Mouse (Mus musculus) stomach, embryonic 14.5 days (tissue): ENCODE data around the gene Gm4450. TPM values are rescaled to one million over a fixed set of nuclear protein-coding genes. Genes with fewer than 3 reads are reported as not detected.
A peak's percentile ranks its signal among the peaks of the same experiment; 100 is the strongest.
"Not testable (repeated sequence)": the region's sequence is repeated elsewhere in the genome, so short reads cannot be mapped to it uniquely, and the experiment has no call there.

Experiments used
- ATAC-seq: fragments of 200-750 bp; cut with Nextera tagmentation; 2 replicates; pipeline ENCODE4 v1.8.0; 2017; ENCODE audit warnings: low read depth, moderate TSS enrichment; ENCODE audit not compliant: insufficient number of reproducible peaks, insufficient read depth, low FRiP score
- H3K27ac ChIP-seq: fragments of 300-500 bp; sonication (generic); 2 replicates; pipeline ENCODE4 v1.5.1; 2014; ENCODE audit warnings: mild to moderate bottlenecking, low read length, moderate library complexity, mixed read lengths
- H3K27me3 ChIP-seq: fragments of 300-500 bp; sonication (generic); 2 replicates; pipeline ENCODE4 v1.6.1; 2014; ENCODE audit warnings: low read length, control low read depth, mixed read lengths; ENCODE audit not compliant: control insufficient read depth, insufficient read depth
- H3K36me3 ChIP-seq: fragments of 300-500 bp; sonication (generic); 2 replicates; pipeline ENCODE4 v1.6.1; 2014; ENCODE audit warnings: mild to moderate bottlenecking, control low read depth, low read length, moderate library complexity, mixed read lengths; ENCODE audit not compliant: control insufficient read depth, insufficient read depth
- H3K4me1 ChIP-seq: fragments of 300-500 bp; sonication (generic); 2 replicates; pipeline ENCODE4 v1.6.1; 2014; ENCODE audit warnings: low read length, control low read depth, mixed read lengths; ENCODE audit not compliant: control insufficient read depth, insufficient read depth
- H3K4me2 ChIP-seq: fragments of 300-500 bp; sonication (generic); replicated peaks from 2 replicates; pipeline ENCODE4 v1.6.1; 2014; ENCODE audit warnings: low read depth, low read length, control low read depth
- H3K4me3 ChIP-seq: fragments of 300-500 bp; sonication (generic); 2 replicates; pipeline ENCODE4 v1.5.1; 2014; ENCODE audit warnings: low read depth, low read length, control low read depth
- H3K9ac ChIP-seq: fragments of 300-500 bp; sonication (generic); replicated peaks from 2 replicates; pipeline ENCODE4 v1.6.1; 2014; ENCODE audit warnings: low read depth, mild to moderate bottlenecking, control low read depth, low read length, moderate library complexity, mixed read lengths
- H3K9me3 ChIP-seq: fragments of 300-500 bp; sonication (generic); 2 replicates; pipeline ENCODE4 v1.6.1; 2016; ENCODE audit warnings: low read depth, low read length, control low read depth; ENCODE audit not compliant: control insufficient read depth
- WGBS: fragments of 180-500 bp; shearing (Covaris S2); extraction: QIAGEN DNeasy Blood & Tissue Kit; methylation state at CpG from one replicate; pipeline ENCODE4 v1.1.7; 2014; 5-methylcytosine and 5-hydroxymethylcytosine counted together
- polyA plus RNA-seq: library from polyadenylated mRNA; unstranded; fragments of >200 nt; fragmentation: Nextera tagmentation; extraction: Ambion mirVana; gene quantifications from 2 replicates; pipeline ENCODE4 v1.2.1, GENCODE M21; 2014

Gene Gm4450
- polyA plus RNA-seq, 1 experiment from 2014 or later = not detected

GRCm38 (mm10) chr3:98443924-98444323 lies 13.0 kb downstream of the Gm4450 start:
- H3K9ac ChIP-seq, H3K27me3 ChIP-seq, H3K4me3 ChIP-seq, H3K9me3 ChIP-seq, H3K4me1 ChIP-seq, H3K4me2 ChIP-seq, H3K36me3 ChIP-seq, ATAC-seq, H3K27ac ChIP-seq: not testable (repeated sequence)
- no CpG with 5 or more reads among the region's 1 CpGs for WGBS

DNA sequence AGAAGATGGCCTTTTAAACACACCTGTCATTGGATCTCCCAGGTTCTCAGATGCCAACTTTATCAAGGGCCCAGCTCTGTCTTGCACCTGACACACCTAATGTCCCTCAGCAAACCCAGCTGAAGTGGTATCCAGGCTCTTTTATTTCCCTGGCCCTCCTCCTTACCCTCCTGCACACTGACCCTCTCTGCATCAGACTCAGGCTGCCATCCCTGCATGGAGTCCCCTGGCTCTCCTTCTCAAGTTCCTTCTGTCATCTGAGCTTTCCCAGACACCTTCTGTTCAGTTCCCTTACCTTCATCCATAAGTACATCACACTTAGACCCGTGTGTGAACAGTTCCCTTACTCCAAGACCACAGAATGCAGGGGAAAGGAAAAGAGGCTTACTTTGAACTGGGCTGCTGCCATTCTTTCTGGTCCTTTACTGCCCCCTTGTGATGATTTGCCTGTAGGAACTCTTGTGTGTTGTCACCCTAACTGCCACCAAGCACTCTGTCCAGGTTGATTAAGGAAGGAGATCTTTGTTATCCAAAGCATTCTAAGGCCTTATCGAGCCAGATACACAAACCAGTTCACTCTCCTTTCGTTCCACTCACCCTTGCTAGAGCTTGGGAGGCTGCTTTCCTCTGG lies 13.7 kb downstream of the Gm4450 start:
- not testable (repeated sequence) for ATAC-seq, H3K9ac ChIP-seq, H3K4me3 ChIP-seq, H3K4me1 ChIP-seq, H3K4me2 ChIP-seq, H3K27ac ChIP-seq, H3K9me3 ChIP-seq, H3K27me3 ChIP-seq, H3K36me3 ChIP-seq
- WGBS = 10% methylated on average over 3 of the region's 3 CpGs

DNA sequence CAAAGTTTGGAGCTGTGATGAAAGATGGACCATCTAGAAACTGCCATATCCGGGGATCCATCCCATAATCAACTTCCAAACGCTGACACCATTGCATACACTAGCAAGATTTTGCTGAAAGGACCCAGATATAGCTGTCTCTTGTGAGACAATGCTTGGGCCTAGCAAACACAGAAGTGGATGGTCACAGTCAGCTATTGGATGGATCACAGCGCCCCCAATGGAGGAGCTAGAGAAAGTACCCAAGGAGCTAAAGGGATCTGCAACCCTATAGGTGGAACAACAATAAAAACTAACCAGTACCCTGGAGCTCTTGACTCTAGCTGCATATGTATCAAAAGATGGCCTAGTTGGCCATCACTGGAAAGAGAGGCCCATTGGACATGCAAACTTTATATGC lies 14.7 kb downstream of the Gm4450 start:
- H3K27me3 ChIP-seq, H3K4me1 ChIP-seq, ATAC-seq, H3K27ac ChIP-seq, H3K36me3 ChIP-seq, H3K4me2 ChIP-seq, H3K9me3 ChIP-seq, H3K4me3 ChIP-seq, H3K9ac ChIP-seq: not testable (repeated sequence)
- WGBS = 42% methylated on average over 3 of the region's 3 CpGs

- no peak for ATAC-seq
- no peaks in the 10 kb centered on the region for H3K27me3 ChIP-seq
- H3K27ac ChIP-seq = no peak overlapping the region
- H3K4me2 ChIP-seq = no peak overlapping the region
- 81% methylated on average over 1 of the region's 1 CpGs for WGBS
- H3K4me1 ChIP-seq = no peaks in the 10 kb centered on the region
- no peak overlapping the region for H3K9ac ChIP-seq
- H3K4me3 ChIP-seq = no peak overlapping the region
- no peaks in the 10 kb centered on the region for H3K9me3 ChIP-seq
- H3K36me3 ChIP-seq = no peaks in the 10 kb centered on the region
These were observed 21.9 kb downstream of the Gm4450 start for GRCm38 (mm10) chr3:98435030-98435429.

DNA sequence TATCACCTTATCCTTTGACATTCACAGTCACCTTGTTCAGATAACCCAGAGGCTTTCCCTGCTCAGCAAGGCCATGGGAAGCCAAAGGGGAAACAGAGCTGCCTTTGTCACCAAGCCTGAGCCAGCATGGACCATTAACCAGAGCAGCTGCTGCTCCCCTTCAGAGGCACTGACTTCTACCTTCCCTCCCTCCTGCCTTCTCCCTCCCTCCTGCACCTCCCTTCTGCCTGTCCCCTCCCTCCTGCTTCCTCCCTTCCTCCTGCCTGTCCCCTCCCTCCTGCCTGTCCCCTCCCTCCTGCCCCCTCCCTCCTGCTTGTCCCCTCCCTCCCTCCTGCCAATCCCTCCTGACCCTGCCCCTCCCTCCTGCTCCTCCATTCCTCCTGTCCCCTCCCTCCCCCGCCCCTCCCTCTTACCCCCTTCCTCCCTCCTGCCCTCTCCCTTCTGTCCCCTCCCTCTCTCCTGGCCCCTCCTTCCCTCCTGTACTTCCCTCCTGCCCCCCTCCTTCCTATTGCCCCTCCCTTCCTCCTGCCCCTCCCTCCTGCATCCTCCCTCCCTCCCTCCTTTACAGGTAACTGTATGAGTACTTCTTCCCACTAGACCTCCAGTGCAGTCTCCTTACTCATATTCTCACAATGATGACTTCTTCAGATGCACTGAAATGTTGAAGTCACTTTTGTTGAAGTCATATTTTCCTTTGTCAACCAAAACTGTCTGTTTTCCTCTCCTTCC lies 22.7 kb downstream of the Gm4450 start:
- Histone ChIP-seq H3K27me3 (no peaks in the 10 kb centered on the region), H3K4me2 (no peak overlapping the region), H3K9me3 (no peaks in the 10 kb centered on the region), H3K27ac (no peak overlapping the region), H3K36me3 (no peaks in the 10 kb centered on the region), H3K9ac (no peak overlapping the region), H3K4me3 (no peak overlapping the region), H3K4me1 (no peaks in the 10 kb centered on the region)
- ATAC-seq = peak; percentile 63; the same call in 1 of the 2 replicates
- 40% methylated on average over 1 of the region's 1 CpGs for WGBS

DNA sequence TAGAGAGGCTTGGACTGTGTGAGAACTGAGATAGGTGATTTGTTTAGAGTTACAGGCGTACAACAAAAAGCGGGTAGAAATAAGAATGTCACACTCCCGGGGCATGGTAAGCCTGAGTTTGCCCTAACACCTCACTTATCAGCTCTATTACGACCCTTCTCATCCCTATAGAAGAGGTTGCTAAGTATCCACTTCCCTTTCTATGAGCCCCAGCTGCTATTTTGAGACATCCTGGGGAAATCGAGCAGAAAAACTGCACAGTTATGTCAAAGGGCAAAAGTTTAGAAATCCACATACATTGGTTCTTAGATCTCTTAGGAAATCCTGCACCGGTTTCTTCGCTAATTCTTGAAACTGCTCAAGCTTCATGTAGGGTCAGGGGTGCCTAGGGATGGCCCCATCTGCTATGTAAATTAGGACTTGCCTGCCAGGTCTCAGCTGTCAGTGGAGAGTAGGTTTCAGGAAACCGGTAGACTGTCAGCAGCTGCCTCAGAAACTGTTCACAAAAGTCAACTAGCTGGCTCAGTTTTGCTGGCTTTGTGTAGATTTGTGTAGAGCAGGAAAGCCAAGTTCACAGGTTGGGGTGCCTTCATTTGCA lies 27.9 kb downstream of the Gm4450 start:
- Histone ChIP-seq H3K27me3 (peaks cover 5% of the 10 kb centered on the region; the same call in 1 of the 2 replicates), H3K4me3 (no peak overlapping the region), H3K4me2 (peak overlapping the region; percentile 99; the same call in 1 of the 2 replicates), H3K9ac (no peak overlapping the region), H3K4me1 (peaks cover 5% of the 10 kb centered on the region; the same call in 1 of the 2 replicates), H3K36me3 (no peaks in the 10 kb centered on the region; the same call in 1 of the 2 replicates), H3K27ac (no peak overlapping the region), H3K9me3 (no peaks in the 10 kb centered on the region)
- no peak for ATAC-seq
- WGBS = 50% methylated on average over 8 of the region's 8 CpGs

DNA sequence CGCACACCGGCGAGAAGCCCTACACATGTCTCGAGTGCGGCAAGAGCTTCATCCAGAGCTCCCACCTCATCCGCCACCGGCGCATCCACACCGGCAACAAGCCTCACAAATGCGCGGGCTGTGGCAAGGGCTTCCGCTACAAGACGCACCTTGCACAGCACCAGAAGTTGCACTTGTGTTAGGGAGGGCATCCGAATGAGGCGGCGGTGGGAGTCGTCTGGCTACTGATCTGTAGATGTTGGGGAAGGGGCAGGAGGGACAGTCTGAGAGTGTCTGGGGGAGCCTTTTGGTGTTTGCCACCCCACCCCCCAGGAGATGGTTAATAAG lies 28.5 kb downstream of the Gm4450 start:
- Histone ChIP-seq H3K9ac (no peak overlapping the region; the same call in 1 of the 2 replicates), H3K27me3 (peaks cover 5% of the 10 kb centered on the region; the same call in 1 of the 2 replicates), H3K4me3 (peak overlapping the region; percentile 55), H3K4me2 (peak overlapping the region; percentile 99), H3K9me3 (no peaks in the 10 kb centered on the region), H3K27ac (no peak overlapping the region), H3K36me3 (no peaks in the 10 kb centered on the region; the same call in 1 of the 2 replicates), H3K4me1 (peaks cover 5% of the 10 kb centered on the region; the same call in 1 of the 2 replicates)
- 14% methylated on average over 17 of the region's 17 CpGs for WGBS
- ATAC-seq = no peak

- H3K4me3 ChIP-seq = peak overlapping the region; percentile 55
- under 1% methylated on average over 110 of the region's 110 CpGs for WGBS
- no peaks in the 10 kb centered on the region; the same call in 1 of the 2 replicates for H3K36me3 ChIP-seq
- no peaks in the 10 kb centered on the region for H3K9me3 ChIP-seq
- peaks cover 5% of the 10 kb centered on the region; the same call in 1 of the 2 replicates for H3K4me1 ChIP-seq
- peaks cover 5% of the 10 kb centered on the region; the same call in 1 of the 2 replicates for H3K27me3 ChIP-seq
- H3K27ac ChIP-seq = no peak overlapping the region
- H3K9ac ChIP-seq = peak overlapping the region; percentile 28; the same call in 1 of the 2 replicates
- peak overlapping the region; percentile 99 for H3K4me2 ChIP-seq
- ATAC-seq = peak; percentile 94
These were observed 29.1 kb downstream of the Gm4450 start for GRCm38 (mm10) chr3:98427600-98428448.
